Mouse (Mus musculus) c-Kit-negative CD71-positive TER-119-positive erythroid progenitor cells, embryonic 14.5 days (primary cell): ENCODE data around the gene Shisal2a.
"Not testable (repeated sequence)": the region's sequence is repeated elsewhere in the genome, so short reads cannot be mapped to it uniquely, and the experiment has no call there.

ENCODE experiments used
- DNase-seq: peaks from one replicate; pipeline ENCODE4 v3.0.0-alpha.2; 2013; ENCODE audit warnings: low read depth, low spot score

Shisal2a gene

GRCm38 (mm10) chr4:108372166-108372565 is 11.0 kb downstream of the Shisal2a start:
- no peak for DNase-seq

- no peak for DNase-seq
These were observed 11.7 kb downstream of the Shisal2a start for GRCm38 (mm10) chr4:108371421-108371820.

- no peak for DNase-seq
These were observed 12.7 kb downstream of the Shisal2a start for GRCm38 (mm10) chr4:108370409-108370808.

GRCm38 (mm10) chr4:108369254-108369653 is 13.9 kb downstream of the Shisal2a start:
- no peak for DNase-seq

- no peak for DNase-seq
These were observed 19.1 kb downstream of the Shisal2a start for GRCm38 (mm10) chr4:108364111-108364476.

- DNase-seq: no peak
These were observed 19.6 kb downstream of the Shisal2a start for GRCm38 (mm10) chr4:108363355-108364110.

- DNase-seq: no peak
These were observed 20.6 kb downstream of the Shisal2a start for GRCm38 (mm10) chr4:108362321-108363261.

GRCm38 (mm10) chr4:108360136-108361055 is 22.8 kb downstream of the Shisal2a start:
- no peak for DNase-seq

GRCm38 (mm10) chr4:108358498-108358897 is 24.7 kb downstream of the Shisal2a start:
- no peak for DNase-seq

- DNase-seq: no peak
These were observed 25.7 kb downstream of the Shisal2a start for GRCm38 (mm10) chr4:108357458-108357857.

- not testable (repeated sequence) for DNase-seq
These were observed 29.6 kb downstream of the Shisal2a start for GRCm38 (mm10) chr4:108353591-108353990.

- DNase-seq: no peak
These were observed 32.3 kb downstream of the Shisal2a start for GRCm38 (mm10) chr4:108350819-108351218.

- DNase-seq: no peak
These were observed 33.2 kb downstream of the Shisal2a start for GRCm38 (mm10) chr4:108349836-108350547.

- DNase-seq: no peak
These were observed 34.1 kb downstream of the Shisal2a start for GRCm38 (mm10) chr4:108349064-108349463.

GRCm38 (mm10) chr4:108348256-108348875 is 34.8 kb downstream of the Shisal2a start:
- DNase-seq: no peak

GRCm38 (mm10) chr4:108347111-108347510 is 36.0 kb downstream of the Shisal2a start:
- DNase-seq: no peak

- DNase-seq: no peak
These were observed 37.3 kb downstream of the Shisal2a start for GRCm38 (mm10) chr4:108345826-108346225.

- no peak for DNase-seq
These were observed 38.5 kb downstream of the Shisal2a start for GRCm38 (mm10) chr4:108344631-108345083.

GRCm38 (mm10) chr4:108339277-108339690 is 43.9 kb downstream of the Shisal2a start:
- no peak for DNase-seq

GRCm38 (mm10) chr4:108338811-108339210 is 44.3 kb downstream of the Shisal2a start:
- DNase-seq: no peak
